Mouse (Mus musculus) cerebellum, adult 8-10 months (tissue): ENCODE measurements at regions not wholly inside any gene's neighbourhood (a gene's known extent, or its start where the extent isn't known, plus 50 kb on each side); places are given as distances from the start of the nearest gene placed in this dataset.

Experiments used
- DNase-seq: peaks from one replicate; pipeline ENCODE4 v3.0.0; 2022

DNA sequence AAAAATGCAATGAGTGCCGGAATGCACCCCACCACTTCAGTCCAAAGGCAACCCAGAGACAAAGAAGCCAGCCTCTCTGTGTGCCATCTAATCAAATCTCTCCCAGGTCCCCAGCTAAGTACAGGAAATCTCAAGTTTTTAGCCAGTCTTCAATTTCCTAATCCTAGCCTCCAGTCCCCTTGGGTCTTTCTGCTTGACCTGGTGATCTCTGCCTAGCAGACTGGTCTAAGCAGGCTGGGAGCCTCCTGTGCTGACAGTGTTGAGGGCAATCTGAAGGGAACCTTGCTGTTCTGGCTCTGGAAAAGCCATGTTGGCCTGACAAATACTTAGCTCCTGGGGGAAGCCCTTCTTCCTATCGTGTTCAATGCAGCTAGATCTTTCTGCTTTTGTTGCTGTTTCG, 248.9 kb downstream of the Nedd1 start:
- DNase-seq: no peak

GRCm38 (mm10) chr10:92471111-92471510, 251.1 kb downstream of the Nedd1 start:
- DNase-seq: no peak

- no peak for DNase-seq
Measured at GRCm38 (mm10) chr10:92455195-92455594, 267.0 kb downstream of the Nedd1 start.

DNA sequence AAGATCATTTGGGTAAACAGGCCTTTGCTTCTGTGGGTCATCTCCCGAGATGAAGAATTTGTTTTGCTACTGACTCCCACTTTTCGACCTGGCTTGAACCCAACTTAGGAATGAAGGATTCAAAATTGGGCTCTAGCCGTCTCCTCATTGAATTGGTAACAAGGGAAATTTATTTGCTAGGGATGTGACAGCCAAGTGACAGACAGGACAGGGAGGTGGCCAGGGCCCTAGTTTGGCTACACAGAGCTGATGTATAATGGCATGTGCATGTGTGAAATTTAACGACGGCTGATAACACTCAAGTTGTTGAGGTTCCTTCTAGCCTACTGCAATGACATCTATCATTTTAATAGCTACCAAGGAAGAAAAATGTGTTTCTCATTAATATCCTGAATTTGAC, 268.7 kb downstream of the Nedd1 start:
- no peak for DNase-seq

DNA sequence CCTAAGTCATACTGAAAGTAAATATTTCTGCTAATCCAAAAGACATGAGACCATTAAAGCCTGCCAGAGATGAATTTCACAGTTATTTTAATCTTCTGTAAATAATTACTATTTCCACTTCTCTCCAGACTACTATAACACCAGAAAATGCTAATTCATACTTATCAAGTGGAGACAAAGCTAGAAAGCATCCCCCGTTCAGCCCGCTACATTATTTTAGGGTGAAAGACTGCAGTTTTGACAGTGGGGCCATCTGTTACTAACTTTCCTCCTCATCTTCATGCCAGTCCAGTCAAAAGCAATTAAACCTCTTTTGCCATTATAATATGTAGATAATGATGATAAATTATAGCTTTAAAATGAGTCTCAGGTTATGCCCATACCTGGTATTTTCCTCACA, 276.3 kb downstream of the Nedd1 start:
- no peak for DNase-seq

GRCm38 (mm10) chr10:92438621-92439394, 283.4 kb downstream of the Nedd1 start:
- no peak for DNase-seq

DNA sequence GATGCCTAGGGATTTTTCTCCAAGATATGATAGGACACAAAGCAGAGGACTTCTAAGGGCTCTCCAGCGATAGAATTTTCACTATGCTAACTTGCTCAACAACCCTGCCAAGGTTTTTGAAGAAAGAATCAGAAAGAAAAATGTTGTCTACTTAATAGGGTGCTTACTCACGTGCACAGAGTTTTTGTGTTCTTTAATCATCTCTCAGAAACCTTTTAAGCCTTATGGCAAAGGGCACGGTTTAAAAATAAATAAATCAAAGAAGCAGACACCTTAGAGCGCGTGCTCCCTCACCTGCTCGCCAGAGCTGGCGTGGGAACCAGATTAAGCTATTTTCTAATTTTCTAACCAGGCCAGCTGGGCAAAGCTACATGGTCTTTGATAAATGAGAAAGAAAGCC, 293.0 kb downstream of the Nedd1 start:
- no peak for DNase-seq

DNA sequence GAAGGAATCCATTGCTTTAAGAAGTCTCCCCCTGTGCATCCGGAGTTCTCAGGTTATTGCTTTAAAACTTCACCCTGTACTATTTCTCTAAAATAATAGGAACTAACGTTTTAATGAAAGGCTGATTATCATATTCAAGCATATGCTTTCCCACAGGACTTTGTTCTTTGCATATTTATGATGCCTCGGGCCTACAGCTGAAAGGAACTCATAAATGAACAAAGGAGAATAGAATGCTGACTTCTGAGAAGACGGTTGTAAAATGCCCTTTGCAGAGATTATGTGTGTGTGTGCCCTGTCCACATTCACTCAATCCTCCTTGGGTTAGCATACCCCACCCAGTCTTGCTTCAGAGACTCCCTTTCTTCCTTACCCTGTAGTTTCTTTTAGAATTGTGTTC, 294.2 kb downstream of the Nedd1 start:
- DNase-seq: no peak

DNA sequence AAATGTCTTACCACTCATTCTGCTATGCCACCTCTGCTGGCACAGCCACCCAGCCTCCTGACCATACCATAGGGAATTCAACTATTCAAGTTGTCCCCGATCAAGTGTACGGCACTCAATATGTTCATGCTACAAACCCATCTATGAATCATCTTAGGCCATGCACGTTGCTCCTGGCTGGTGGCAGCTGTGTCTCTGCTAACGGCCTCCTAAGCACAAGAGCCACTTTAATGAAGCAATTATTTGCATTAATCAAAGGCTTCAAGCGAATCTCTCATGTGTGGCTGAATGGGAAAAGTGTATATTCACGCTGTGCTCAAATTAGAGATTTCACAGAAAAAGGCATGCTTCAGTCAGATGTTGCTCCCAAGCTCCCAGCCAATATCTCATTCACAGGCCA, 295.8 kb downstream of the Nedd1 start:
- no peak for DNase-seq

GRCm38 (mm10) chr10:92412737-92413136, 309.5 kb downstream of the Nedd1 start:
- DNase-seq: no peak

GRCm38 (mm10) chr10:92410813-92411325, 311.4 kb downstream of the Nedd1 start:
- DNase-seq: no peak

GRCm38 (mm10) chr10:92404697-92405293, 317.4 kb downstream of the Nedd1 start:
- DNase-seq: no peak

GRCm38 (mm10) chr10:92400587-92401090, 321.6 kb downstream of the Nedd1 start:
- DNase-seq: no peak

GRCm38 (mm10) chr10:92389176-92389732, 333.0 kb downstream of the Nedd1 start:
- DNase-seq: no peak

GRCm38 (mm10) chr10:92367126-92367525, 355.1 kb downstream of the Nedd1 start:
- DNase-seq: no peak

DNA sequence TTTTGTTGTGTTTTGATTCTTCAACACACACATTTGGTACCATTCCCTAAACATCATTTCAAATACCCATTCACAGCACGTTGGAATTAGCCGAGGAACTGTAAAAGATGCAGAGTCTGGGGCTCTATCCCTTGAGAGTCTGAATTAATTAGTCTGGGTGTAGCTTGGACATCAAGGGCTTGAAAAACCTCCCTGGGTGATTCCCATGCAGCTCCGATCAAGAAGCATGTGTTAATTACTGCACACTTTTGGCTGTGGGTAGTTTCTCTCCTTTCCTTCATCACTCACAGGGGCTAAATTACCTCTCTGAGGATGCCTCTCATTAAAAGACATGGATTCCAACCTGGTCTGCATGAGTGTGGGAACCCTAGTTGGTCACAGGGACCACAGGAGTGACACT, 365.5 kb downstream of the Nedd1 start:
- no peak for DNase-seq

GRCm38 (mm10) chr10:92349043-92349442, 373.2 kb downstream of the Nedd1 start:
- DNase-seq: no peak

DNA sequence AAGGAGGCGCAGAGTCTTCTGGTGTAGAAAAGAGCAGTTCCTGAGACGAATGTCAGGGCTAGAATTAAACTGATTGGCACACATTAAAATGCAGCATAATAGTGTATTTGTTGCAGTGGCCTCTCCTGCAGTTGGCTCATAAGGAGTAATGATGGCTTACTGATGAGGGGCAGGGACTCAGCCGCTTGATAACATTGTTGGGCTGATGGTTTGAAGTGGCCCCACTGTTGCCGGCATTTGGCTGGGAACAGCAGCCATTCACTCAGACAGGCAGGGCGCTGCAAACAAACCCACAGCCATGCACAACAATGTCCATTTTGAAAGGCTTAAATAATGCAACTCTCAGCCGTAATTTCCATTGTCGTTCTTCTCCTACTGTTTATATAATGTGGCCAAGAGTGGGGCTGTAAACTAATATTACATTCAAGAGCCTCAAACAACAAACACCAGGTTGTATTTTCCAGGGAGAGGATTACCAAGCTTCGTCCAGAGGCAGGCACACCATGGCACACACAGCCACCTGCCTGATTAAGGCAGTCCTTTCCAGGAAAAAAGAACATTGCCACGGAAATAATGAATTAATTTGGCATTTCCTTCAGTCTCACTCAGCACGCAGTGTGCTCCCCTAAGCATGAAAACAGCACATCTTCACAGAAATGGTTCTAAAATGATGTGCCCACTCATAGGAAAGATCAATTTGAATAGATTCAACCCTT, 374.1 kb downstream of the Nedd1 start:
- no peak for DNase-seq

- DNase-seq: no peak
Measured at GRCm38 (mm10) chr10:92339671-92340070, 382.5 kb downstream of the Nedd1 start.

GRCm38 (mm10) chr10:92336949-92337348, 385.3 kb downstream of the Nedd1 start:
- DNase-seq: no peak

- DNase-seq: no peak
Measured at GRCm38 (mm10) chr10:92336138-92336537, 386.1 kb downstream of the Nedd1 start.

GRCm38 (mm10) chr10:92335141-92335540, 387.1 kb downstream of the Nedd1 start:
- DNase-seq: no peak

- DNase-seq: no peak
Measured at GRCm38 (mm10) chr10:92333869-92334268, 388.4 kb downstream of the Nedd1 start.
